Mouse (Mus musculus): Measurements from ENCODE around the gene Sez6. TPM values are rescaled to one million over a fixed set of nuclear protein-coding genes. Genes with fewer than 3 reads are reported as not detected.
A peak's percentile ranks its signal among the peaks of the same experiment; 100 is the strongest.

Gene Sez6
- polyA plus RNA-seq, 1 experiment from 2014 or later = 0.20 TPM

- Histone ChIP-seq H3K9me3 (no peaks in the 10 kb centered on the region), H3K27me3 (replicated peaks) (peaks cover 55% of the 10 kb centered on the region), H3K36me3 (no peaks in the 10 kb centered on the region), H3K4me2 (peak overlapping the region; percentile 38), H3K27ac (replicated peaks) (no peak overlapping the region), H3K9ac (no peak overlapping the region), H3K4me1 (peaks cover 17% of the 10 kb centered on the region), H3K4me3 (no peak overlapping the region)
- WGBS = 16% methylated on average over 9 of the region's 9 CpGs
- no peak for ATAC-seq (ENCODE audit: extremely low read depth, insufficient number of reproducible peaks, low FRiP score, low TSS enrichment)
These were observed 23.8 kb upstream of the Sez6 start for GRCm38 (mm10) chr11:77906747-77907174.

- Histone ChIP-seq H3K36me3 (no peaks in the 10 kb centered on the region), H3K4me3 (no peak overlapping the region), H3K4me2 (no peak overlapping the region), H3K9ac (no peak overlapping the region), H3K27ac (replicated peaks) (no peak overlapping the region), H3K27me3 (replicated peaks) (peaks cover 71% of the 10 kb centered on the region), H3K4me1 (peaks cover 13% of the 10 kb centered on the region), H3K9me3 (no peaks in the 10 kb centered on the region)
- whole genome bisulfite sequencing = 34% methylated on average over 4 of the region's 4 CpGs
- ATAC-seq (ENCODE audit: extremely low read depth, insufficient number of reproducible peaks, low FRiP score, low TSS enrichment) = no peak
These were observed 22.1 kb upstream of the Sez6 start for GRCm38 (mm10) chr11:77908468-77908867.

GRCm38 (mm10) chr11:77909376-77909775 lies 21.2 kb upstream of the Sez6 start:
- H3K4me2 ChIP-seq = no peak overlapping the region
- ATAC-seq (ENCODE audit: extremely low read depth, insufficient number of reproducible peaks, low FRiP score, low TSS enrichment) = no peak
- H3K27ac ChIP-seq (replicated peaks) = no peak overlapping the region
- no peaks in the 10 kb centered on the region for H3K36me3 ChIP-seq
- WGBS = 28% methylated on average over 5 of the region's 5 CpGs
- peaks cover 80% of the 10 kb centered on the region for H3K27me3 ChIP-seq (replicated peaks)
- H3K9ac ChIP-seq = no peak overlapping the region
- no peaks in the 10 kb centered on the region for H3K9me3 ChIP-seq
- peaks cover 7% of the 10 kb centered on the region for H3K4me1 ChIP-seq
- H3K4me3 ChIP-seq = no peak overlapping the region

GRCm38 (mm10) chr11:77909776-77910175 lies 20.8 kb upstream of the Sez6 start:
- peaks cover 82% of the 10 kb centered on the region for H3K27me3 ChIP-seq (replicated peaks)
- ATAC-seq (ENCODE audit: extremely low read depth, insufficient number of reproducible peaks, low FRiP score, low TSS enrichment) = no peak

GRCm38 (mm10) chr11:77913505-77913904 lies 17.1 kb upstream of the Sez6 start:
- no peaks in the 10 kb centered on the region for H3K36me3 ChIP-seq
- H3K9ac ChIP-seq = no peak overlapping the region
- H3K4me3 ChIP-seq = no peak overlapping the region
- WGBS = 62% methylated on average over 6 of the region's 6 CpGs
- H3K4me1 ChIP-seq = peaks cover 14% of the 10 kb centered on the region; the same call in 1 of the 2 replicates
- no peak overlapping the region for H3K4me2 ChIP-seq
- H3K27ac ChIP-seq (replicated peaks) = no peak overlapping the region
- ATAC-seq (ENCODE audit: extremely low read depth, insufficient number of reproducible peaks, low FRiP score, low TSS enrichment) = no peak
- no peaks in the 10 kb centered on the region for H3K9me3 ChIP-seq
- peaks cover 86% of the 10 kb centered on the region for H3K27me3 ChIP-seq (replicated peaks)

More at GRCm38 (mm10) chr11:77909776-77910175, 20.8 kb upstream of the Sez6 start:
- H3K9me3 ChIP-seq = no peaks in the 10 kb centered on the region
- H3K36me3 ChIP-seq = no peaks in the 10 kb centered on the region
- no peak overlapping the region for H3K4me2 ChIP-seq
- H3K9ac ChIP-seq = no peak overlapping the region
- H3K4me1 ChIP-seq = peaks cover 10% of the 10 kb centered on the region
- no peak overlapping the region for H3K4me3 ChIP-seq
- no peak overlapping the region for H3K27ac ChIP-seq (replicated peaks)
- WGBS = 25% methylated on average over 6 of the region's 6 CpGs

- Histone ChIP-seq H3K4me2 (peak overlapping the region; percentile 51), H3K9me3 (no peaks in the 10 kb centered on the region), H3K9ac (0 out of 2 replicates have a peak overlapping the region, but pooled peaks have one; percentile 52), H3K27ac (replicated peaks) (no peak overlapping the region), H3K36me3 (no peaks in the 10 kb centered on the region), H3K4me1 (peaks cover 14% of the 10 kb centered on the region; the same call in 1 of the 2 replicates), H3K4me3 (peak overlapping the region; percentile 22), H3K27me3 (replicated peaks) (peaks cover 86% of the 10 kb centered on the region)
- ATAC-seq (ENCODE audit: extremely low read depth, insufficient number of reproducible peaks, low FRiP score, low TSS enrichment) = no peak
- 7% methylated on average over 32 of the region's 32 CpGs for WGBS
These were observed 15.9 kb upstream of the Sez6 start for GRCm38 (mm10) chr11:77914598-77915260.

GRCm38 (mm10) chr11:77916741-77917140 lies 13.9 kb upstream of the Sez6 start:
- Histone ChIP-seq H3K4me3 (no peak overlapping the region), H3K27ac (replicated peaks) (no peak overlapping the region), H3K27me3 (replicated peaks) (peaks cover 80% of the 10 kb centered on the region), H3K4me2 (no peak overlapping the region), H3K9me3 (no peaks in the 10 kb centered on the region), H3K36me3 (no peaks in the 10 kb centered on the region), H3K4me1 (peaks cover 14% of the 10 kb centered on the region; the same call in 1 of the 2 replicates), H3K9ac (no peak overlapping the region)
- 69% methylated on average over 4 of the region's 4 CpGs for WGBS
- ATAC-seq (ENCODE audit: extremely low read depth, insufficient number of reproducible peaks, low FRiP score, low TSS enrichment) = no peak

- H3K27me3 ChIP-seq (replicated peaks) = peaks cover 76% of the 10 kb centered on the region
- ATAC-seq (ENCODE audit: extremely low read depth, insufficient number of reproducible peaks, low FRiP score, low TSS enrichment) = no peak
- no peaks in the 10 kb centered on the region for H3K9me3 ChIP-seq
- no peak overlapping the region for H3K4me2 ChIP-seq
- no peaks in the 10 kb centered on the region for H3K36me3 ChIP-seq
- H3K27ac ChIP-seq (replicated peaks) = no peak overlapping the region
- H3K4me3 ChIP-seq = no peak overlapping the region
- 47% methylated on average over 10 of the region's 10 CpGs for WGBS
- peaks cover 14% of the 10 kb centered on the region; the same call in 1 of the 2 replicates for H3K4me1 ChIP-seq
- no peak overlapping the region for H3K9ac ChIP-seq
These were observed 13.4 kb upstream of the Sez6 start for GRCm38 (mm10) chr11:77917166-77917565.

GRCm38 (mm10) chr11:77923285-77923684 lies 7.3 kb upstream of the Sez6 start:
- Histone ChIP-seq H3K27ac (replicated peaks) (no peak overlapping the region), H3K4me3 (no peak overlapping the region), H3K27me3 (replicated peaks) (peaks cover 66% of the 10 kb centered on the region), H3K4me1 (no peaks in the 10 kb centered on the region), H3K36me3 (no peaks in the 10 kb centered on the region), H3K9me3 (no peaks in the 10 kb centered on the region), H3K4me2 (no peak overlapping the region), H3K9ac (no peak overlapping the region)
- WGBS = 64% methylated on average over 4 of the region's 4 CpGs
- no peak for ATAC-seq (ENCODE audit: extremely low read depth, insufficient number of reproducible peaks, low FRiP score, low TSS enrichment)

- H3K9me3 ChIP-seq = no peaks in the 10 kb centered on the region
- no peak overlapping the region for H3K4me2 ChIP-seq
- ATAC-seq (ENCODE audit: extremely low read depth, insufficient number of reproducible peaks, low FRiP score, low TSS enrichment) = no peak
- H3K9ac ChIP-seq = no peak overlapping the region
- no peaks in the 10 kb centered on the region for H3K36me3 ChIP-seq
- peaks cover 80% of the 10 kb centered on the region for H3K27me3 ChIP-seq (replicated peaks)
- H3K4me3 ChIP-seq = no peak overlapping the region
- H3K4me1 ChIP-seq = peaks cover 5% of the 10 kb centered on the region
- 42% methylated on average over 9 of the region's 9 CpGs for WGBS
- H3K27ac ChIP-seq (replicated peaks) = no peak overlapping the region
These were observed 4.6 kb upstream of the Sez6 start for GRCm38 (mm10) chr11:77925836-77926657.

- no peaks in the 10 kb centered on the region for H3K9me3 ChIP-seq
- H3K9ac ChIP-seq = no peak overlapping the region
- H3K4me3 ChIP-seq = no peak overlapping the region
- no peaks in the 10 kb centered on the region for H3K36me3 ChIP-seq
- H3K27ac ChIP-seq (replicated peaks) = no peak overlapping the region
- no peak overlapping the region for H3K4me2 ChIP-seq
- H3K27me3 ChIP-seq (replicated peaks) = peaks cover 82% of the 10 kb centered on the region
- ATAC-seq (ENCODE audit: extremely low read depth, insufficient number of reproducible peaks, low FRiP score, low TSS enrichment) = no peak
- 17% methylated on average over 9 of the region's 9 CpGs for WGBS
- peaks cover 12% of the 10 kb centered on the region for H3K4me1 ChIP-seq
These were observed 3.9 kb upstream of the Sez6 start for GRCm38 (mm10) chr11:77926666-77927065.
